In genomic region chr17:27556315-27557011, GRCm38 (mm10) we compare ENCODE assay signal across 8 mouse cellular contexts. TPM values are rescaled to one million over a fixed set of nuclear protein-coding genes. Genes with fewer than 3 reads are reported as not detected.
DNase-seq lines count a peak whose midpoint lies in the region; ATAC-seq and TF ChIP-seq lines count a peak whose summit lies in the region.

Gene Hmga1, plus strand, starts transcription at chr17:27556497.

- peak within 1 kb of the TSS; percentile 79 for H3K27ac ChIP-seq in ES-Bruce4 (ENCODE audit: insufficient read depth, low read length)
- H3K27ac ChIP-seq in brown adipose tissue, adult 24 weeks (replicated peaks; ENCODE audit: low read depth, low read length), result peak within 1 kb of the TSS; percentile 71
- peak within 1 kb of the TSS; percentile 97 for H3K27ac ChIP-seq in heart, embryonic 13.5 days (replicated peaks)
- H3K27ac ChIP-seq in liver, embryonic 16.5 days (ENCODE audit: low read length), result peak within 1 kb of the TSS; percentile 92
- peak within 1 kb of the TSS; percentile 95 for H3K27ac ChIP-seq in neural tube, embryonic 12.5 days

- TF ChIP-seq POLR2A in ES-Bruce4 (IDR thresholded peaks at IDR 0.05; ENCODE audit: insufficient read depth, low read length), result peak; percentile 95

- H3K9me3 ChIP-seq in ES-Bruce4 (replicated peaks; ENCODE audit: control insufficient read depth, insufficient read depth, low read length, poor library complexity, severe bottlenecking), result no peaks in the 10 kb centered on the region
- H3K9me3 ChIP-seq in heart, embryonic 13.5 days, result no peaks in the 10 kb centered on the region
- no peaks in the 10 kb centered on the region for H3K9me3 ChIP-seq in liver, embryonic 16.5 days (replicated peaks; ENCODE audit: control insufficient read depth, low read length)
- no peaks in the 10 kb centered on the region for H3K9me3 ChIP-seq in neural tube, embryonic 12.5 days

- TF ChIP-seq EP300 in ES-Bruce4 (IDR thresholded peaks at IDR 0.05; ENCODE audit: insufficient read depth, low read depth, low read length), result 0 out of 2 replicates have a peak, but pooled peaks have one; percentile 6

- peak within 1 kb of the TSS; percentile 96 for H3K4me3 ChIP-seq in ES-Bruce4 (ENCODE audit: low read depth, low read length)
- H3K4me3 ChIP-seq in brown adipose tissue, adult 24 weeks (ENCODE audit: insufficient read depth, low read depth, low read length), result peak within 1 kb of the TSS; percentile 81
- peak within 1 kb of the TSS; percentile 88 for H3K4me3 ChIP-seq in heart, embryonic 13.5 days
- peak within 1 kb of the TSS; percentile 81 for H3K4me3 ChIP-seq in liver, embryonic 16.5 days (ENCODE audit: low read depth, low read length)
- peak within 1 kb of the TSS; percentile 91 for H3K4me3 ChIP-seq in neural tube, embryonic 12.5 days

- peak within 1 kb of the TSS; percentile 98 for H3K9ac ChIP-seq in ES-Bruce4 (ENCODE audit: low read depth, poor library complexity, severe bottlenecking)
- peak within 1 kb of the TSS; percentile 94 for H3K9ac ChIP-seq in heart, embryonic 13.5 days
- H3K9ac ChIP-seq in liver, embryonic 16.5 days (ENCODE audit: low read depth, low read length), result peak within 1 kb of the TSS; percentile 83
- peak within 1 kb of the TSS; percentile 95 for H3K9ac ChIP-seq in neural tube, embryonic 12.5 days

- TF ChIP-seq CTCF in ES-Bruce4 (IDR thresholded peaks at IDR 0.05; ENCODE audit: low read depth, low read length), result no peak

- peak within 1 kb of the TSS; percentile 86 for H3K4me2 ChIP-seq in heart, embryonic 13.5 days
- peak within 1 kb of the TSS; percentile 92 for H3K4me2 ChIP-seq in liver, embryonic 16.5 days (ENCODE audit: low read depth, low read length)
- H3K4me2 ChIP-seq in neural tube, embryonic 12.5 days (replicated peaks), result peak within 1 kb of the TSS; percentile 92

- peak; percentile 81 for ATAC-seq in erythroid progenitor cell, adult 5-6 weeks (replicated peaks; ENCODE audit: low FRiP score, poor library complexity, severe bottlenecking)
- ATAC-seq in heart, embryonic 13.5 days (ENCODE audit: extremely low read depth, insufficient number of reproducible peaks, low FRiP score, low TSS enrichment), result peak; percentile 64; the same call in 1 of the 2 replicates
- peak; percentile 74 for ATAC-seq in liver, embryonic 16.5 days (ENCODE audit: low read depth)
- ATAC-seq in neural tube, embryonic 12.5 days (ENCODE audit: low FRiP score, low read depth), result peak; percentile 67

- DNase-seq in kidney, postnatal 10 days, result peak; percentile 93
- DNase-seq in testis, postnatal 14 days (ENCODE audit: low spot score), result peak; percentile 86

- WGBS in heart, embryonic 13.5 days, result under 1% methylated on average over 78 of the region's 79 CpGs
- WGBS in liver, embryonic 16.5 days (ENCODE audit: insufficient replicate concordance), result under 1% methylated on average over 79 of the region's 79 CpGs
- WGBS in neural tube, embryonic 12.5 days, result under 1% methylated on average over 79 of the region's 79 CpGs

- peaks cover 12% of the 10 kb centered on the region for H3K4me1 ChIP-seq in ES-Bruce4 (ENCODE audit: control insufficient read depth, insufficient read depth, low read length)
- peaks cover 2% of the 10 kb centered on the region; the same call in 1 of the 2 replicates for H3K4me1 ChIP-seq in brown adipose tissue, adult 24 weeks (ENCODE audit: control insufficient read depth, insufficient read depth, insufficient read length, low read length)
- H3K4me1 ChIP-seq in heart, embryonic 13.5 days, result peaks cover 56% of the 10 kb centered on the region
- peaks cover 46% of the 10 kb centered on the region for H3K4me1 ChIP-seq in liver, embryonic 16.5 days (ENCODE audit: control insufficient read depth, low read depth, low read length)
- peaks cover 38% of the 10 kb centered on the region for H3K4me1 ChIP-seq in neural tube, embryonic 12.5 days

- no peaks in the 10 kb centered on the region for H3K27me3 ChIP-seq in ES-Bruce4 (ENCODE audit: control insufficient read depth, insufficient read depth, low read length, poor library complexity, severe bottlenecking)
- no peaks in the 10 kb centered on the region for H3K27me3 ChIP-seq in heart, embryonic 13.5 days (replicated peaks)
- H3K27me3 ChIP-seq in liver, embryonic 16.5 days (ENCODE audit: control insufficient read depth, insufficient read depth, low read depth, low read length), result no peaks in the 10 kb centered on the region
- no peaks in the 10 kb centered on the region for H3K27me3 ChIP-seq in neural tube, embryonic 12.5 days (replicated peaks)

- peaks cover 12% of the 10 kb centered on the region for H3K36me3 ChIP-seq in ES-Bruce4 (ENCODE audit: control insufficient read depth, insufficient read depth, low read length, poor library complexity, severe bottlenecking)
- peaks cover 15% of the 10 kb centered on the region for H3K36me3 ChIP-seq in heart, embryonic 13.5 days
- peaks cover under 1% of the 10 kb centered on the region; the same call in 1 of the 2 replicates for H3K36me3 ChIP-seq in liver, embryonic 16.5 days (ENCODE audit: control insufficient read depth, insufficient read depth)
- H3K36me3 ChIP-seq in neural tube, embryonic 12.5 days, result peaks cover 11% of the 10 kb centered on the region

RNA-seq across cellular contexts. Expression of gene Hmga1, which starts in this region (rescaled TPM):
- 933 and 989 TPM in 2 replicates for polyA plus RNA-seq in ES-Bruce4 (2011; ENCODE audit: insufficient read depth, insufficient read length, low read depth, missing spikeins)
- polyA plus RNA-seq in brown adipose tissue, adult 24 weeks (2012; ENCODE audit: insufficient read depth, insufficient read length, missing spikeins), result 10.2 TPM in 1 of 2 replicates, not detected in the other
- total RNA-seq in erythroid progenitor cell, adult 5-6 weeks (2015; ENCODE audit: low replicate concordance), result 40.7 and 57.7 TPM in 2 replicates
- total RNA-seq in erythroid progenitor cell, adult 5-6 weeks (2017; ENCODE audit: low replicate concordance), result 21.2 and 30.6 TPM in 2 replicates
- polyA plus RNA-seq in heart, embryonic 13.5 days (2015; fragmentation: Nextera tagmentation; extraction: Ambion mirVana), result 153 and 160 TPM in 2 replicates
- 98.3 and 104 TPM in 2 replicates for polyA plus RNA-seq in liver, embryonic 16.5 days (2015; fragmentation: Nextera tagmentation; extraction: Ambion mirVana)
- polyA plus RNA-seq in neural tube, embryonic 12.5 days (2016; fragmentation: Nextera tagmentation; extraction: Ambion mirVana), result 196 and 214 TPM in 2 replicates

Comparison
In these comparisons a context has a peak if more than half of its experiments do, and no peak if none do; other contexts are left out.
1. Peak in every context shown above with its lines: DNase-seq, ATAC-seq, H3K4me3 ChIP-seq and H3K27ac ChIP-seq.